Mouse (Mus musculus): ENCODE data around the gene Tmem132d. TPM values are rescaled to one million over a fixed set of nuclear protein-coding genes. Genes with fewer than 3 reads are reported as not detected.

The Tmem132d gene
- polyA plus RNA-seq, 1 experiment from 2014 or later, result not detected

- ATAC-seq (replicated peaks; ENCODE audit: low FRiP score), result no peak
- no peaks in the 10 kb centered on the region for H3K36me3 ChIP-seq (ENCODE audit: control insufficient read depth, insufficient read depth, low read length)
- 72% methylated on average over 4 of the region's 4 CpGs for WGBS
- H3K9me3 ChIP-seq (ENCODE audit: control insufficient read depth, low read length), result peaks cover 4% of the 10 kb centered on the region; the same call in 1 of the 2 replicates
- H3K4me2 ChIP-seq, result no peak overlapping the region
- no peak overlapping the region for H3K27ac ChIP-seq (ENCODE audit: low read depth, low read length)
- H3K27me3 ChIP-seq (replicated peaks; ENCODE audit: control insufficient read depth, insufficient read depth, low read length), result no peaks in the 10 kb centered on the region
- no peak overlapping the region for H3K9ac ChIP-seq (ENCODE audit: low read depth, low read length)
- no peak for DNase-seq (ENCODE audit: low spot score)
- no peak overlapping the region for H3K4me3 ChIP-seq (ENCODE audit: low read depth, low read length)
- no peaks in the 10 kb centered on the region for H3K4me1 ChIP-seq (replicated peaks; ENCODE audit: control insufficient read depth, insufficient read depth, low read length)
Measured at GRCm38 (mm10) chr5:128424636-128425035, 8.2 kb downstream of the Tmem132d start.

- no peak overlapping the region for H3K9ac ChIP-seq (ENCODE audit: low read depth, low read length)
- H3K9me3 ChIP-seq (ENCODE audit: control insufficient read depth, low read length), result peaks cover 4% of the 10 kb centered on the region; the same call in 1 of the 2 replicates
- ATAC-seq (replicated peaks; ENCODE audit: low FRiP score) (no peak), DNase-seq (ENCODE audit: low spot score) (no peak)
- no peaks in the 10 kb centered on the region for H3K4me1 ChIP-seq (replicated peaks; ENCODE audit: control insufficient read depth, insufficient read depth, low read length)
- no peaks in the 10 kb centered on the region for H3K27me3 ChIP-seq (replicated peaks; ENCODE audit: control insufficient read depth, insufficient read depth, low read length)
- H3K27ac ChIP-seq (ENCODE audit: low read depth, low read length), result no peak overlapping the region
- WGBS, result 59% methylated on average over 2 of the region's 2 CpGs
- H3K4me3 ChIP-seq (ENCODE audit: low read depth, low read length), result no peak overlapping the region
- no peaks in the 10 kb centered on the region for H3K36me3 ChIP-seq (ENCODE audit: control insufficient read depth, insufficient read depth, low read length)
- no peak overlapping the region for H3K4me2 ChIP-seq
Measured at GRCm38 (mm10) chr5:128424213-128424612, 8.7 kb downstream of the Tmem132d start.

GRCm38 (mm10) chr5:128422090-128422489, 10.8 kb downstream of the Tmem132d start:
- Histone ChIP-seq H3K36me3 (ENCODE audit: control insufficient read depth, insufficient read depth, low read length) (no peaks in the 10 kb centered on the region), H3K27me3 (replicated peaks; ENCODE audit: control insufficient read depth, insufficient read depth, low read length) (no peaks in the 10 kb centered on the region), H3K4me2 (no peak overlapping the region), H3K27ac (ENCODE audit: low read depth, low read length) (no peak overlapping the region), H3K9me3 (ENCODE audit: control insufficient read depth, low read length) (peaks cover 4% of the 10 kb centered on the region; the same call in 1 of the 2 replicates), H3K9ac (ENCODE audit: low read depth, low read length) (no peak overlapping the region), H3K4me3 (ENCODE audit: low read depth, low read length) (no peak overlapping the region), H3K4me1 (replicated peaks; ENCODE audit: control insufficient read depth, insufficient read depth, low read length) (no peaks in the 10 kb centered on the region)
- 84% methylated on average over 2 of the region's 2 CpGs for WGBS
- no peak for ATAC-seq (replicated peaks; ENCODE audit: low FRiP score)
- no peak for DNase-seq (ENCODE audit: low spot score)

- DNase-seq (ENCODE audit: low spot score) (no peak), ATAC-seq (replicated peaks; ENCODE audit: low FRiP score) (no peak)
- WGBS, result 70% methylated on average over 11 of the region's 11 CpGs
- no peaks in the 10 kb centered on the region for H3K36me3 ChIP-seq (ENCODE audit: control insufficient read depth, insufficient read depth, low read length)
- no peak overlapping the region for H3K4me3 ChIP-seq (ENCODE audit: low read depth, low read length)
- no peaks in the 10 kb centered on the region for H3K27me3 ChIP-seq (replicated peaks; ENCODE audit: control insufficient read depth, insufficient read depth, low read length)
- H3K27ac ChIP-seq (ENCODE audit: low read depth, low read length), result no peak overlapping the region
- no peak overlapping the region for H3K9ac ChIP-seq (ENCODE audit: low read depth, low read length)
- peaks cover 4% of the 10 kb centered on the region; the same call in 1 of the 2 replicates for H3K9me3 ChIP-seq (ENCODE audit: control insufficient read depth, low read length)
- no peaks in the 10 kb centered on the region for H3K4me1 ChIP-seq (replicated peaks; ENCODE audit: control insufficient read depth, insufficient read depth, low read length)
- H3K4me2 ChIP-seq, result no peak overlapping the region
Measured at GRCm38 (mm10) chr5:128418149-128418710, 14.6 kb downstream of the Tmem132d start.

GRCm38 (mm10) chr5:128414056-128414455, 18.8 kb downstream of the Tmem132d start:
- Histone ChIP-seq H3K27ac (ENCODE audit: low read depth, low read length) (no peak overlapping the region), H3K27me3 (replicated peaks; ENCODE audit: control insufficient read depth, insufficient read depth, low read length) (no peaks in the 10 kb centered on the region), H3K4me2 (no peak overlapping the region), H3K9me3 (ENCODE audit: control insufficient read depth, low read length) (no peaks in the 10 kb centered on the region), H3K9ac (ENCODE audit: low read depth, low read length) (no peak overlapping the region), H3K4me1 (replicated peaks; ENCODE audit: control insufficient read depth, insufficient read depth, low read length) (no peaks in the 10 kb centered on the region), H3K4me3 (ENCODE audit: low read depth, low read length) (no peak overlapping the region), H3K36me3 (ENCODE audit: control insufficient read depth, insufficient read depth, low read length) (no peaks in the 10 kb centered on the region)
- 60% methylated on average over 8 of the region's 8 CpGs for WGBS
- DNase-seq (ENCODE audit: low spot score), result no peak
- ATAC-seq (replicated peaks; ENCODE audit: low FRiP score), result no peak

GRCm38 (mm10) chr5:128412306-128412705, 20.6 kb downstream of the Tmem132d start:
- Histone ChIP-seq H3K27ac (ENCODE audit: low read depth, low read length) (no peak overlapping the region), H3K36me3 (ENCODE audit: control insufficient read depth, insufficient read depth, low read length) (no peaks in the 10 kb centered on the region), H3K4me2 (no peak overlapping the region), H3K4me1 (replicated peaks; ENCODE audit: control insufficient read depth, insufficient read depth, low read length) (no peaks in the 10 kb centered on the region), H3K27me3 (replicated peaks; ENCODE audit: control insufficient read depth, insufficient read depth, low read length) (no peaks in the 10 kb centered on the region), H3K9me3 (ENCODE audit: control insufficient read depth, low read length) (no peaks in the 10 kb centered on the region), H3K4me3 (ENCODE audit: low read depth, low read length) (no peak overlapping the region), H3K9ac (ENCODE audit: low read depth, low read length) (no peak overlapping the region)
- 60% methylated on average over 6 of the region's 6 CpGs for WGBS
- ATAC-seq (replicated peaks; ENCODE audit: low FRiP score) (no peak), DNase-seq (ENCODE audit: low spot score) (no peak)

- Histone ChIP-seq H3K27ac (ENCODE audit: low read depth, low read length) (no peak overlapping the region), H3K9me3 (ENCODE audit: control insufficient read depth, low read length) (peaks cover 4% of the 10 kb centered on the region), H3K4me1 (replicated peaks; ENCODE audit: control insufficient read depth, insufficient read depth, low read length) (no peaks in the 10 kb centered on the region), H3K9ac (ENCODE audit: low read depth, low read length) (no peak overlapping the region), H3K4me3 (ENCODE audit: low read depth, low read length) (no peak overlapping the region), H3K27me3 (replicated peaks; ENCODE audit: control insufficient read depth, insufficient read depth, low read length) (no peaks in the 10 kb centered on the region), H3K4me2 (no peak overlapping the region), H3K36me3 (ENCODE audit: control insufficient read depth, insufficient read depth, low read length) (no peaks in the 10 kb centered on the region)
- 75% methylated on average over 9 of the region's 9 CpGs for WGBS
- ATAC-seq (replicated peaks; ENCODE audit: low FRiP score) (no peak), DNase-seq (ENCODE audit: low spot score) (no peak)
Measured at GRCm38 (mm10) chr5:128407546-128407945, 25.3 kb downstream of the Tmem132d start.

- H3K36me3 ChIP-seq (ENCODE audit: control insufficient read depth, insufficient read depth, low read length), result no peaks in the 10 kb centered on the region
- no peak overlapping the region for H3K4me3 ChIP-seq (ENCODE audit: low read depth, low read length)
- ATAC-seq (replicated peaks; ENCODE audit: low FRiP score) (no peak), DNase-seq (ENCODE audit: low spot score) (no peak)
- peaks cover 6% of the 10 kb centered on the region for H3K9me3 ChIP-seq (ENCODE audit: control insufficient read depth, low read length)
- H3K9ac ChIP-seq (ENCODE audit: low read depth, low read length), result no peak overlapping the region
- 84% methylated on average over 8 of the region's 8 CpGs for WGBS
- no peak overlapping the region for H3K4me2 ChIP-seq
- H3K27ac ChIP-seq (ENCODE audit: low read depth, low read length), result no peak overlapping the region
- no peaks in the 10 kb centered on the region for H3K4me1 ChIP-seq (replicated peaks; ENCODE audit: control insufficient read depth, insufficient read depth, low read length)
- H3K27me3 ChIP-seq (replicated peaks; ENCODE audit: control insufficient read depth, insufficient read depth, low read length), result no peaks in the 10 kb centered on the region
Measured at GRCm38 (mm10) chr5:128405071-128405470, 27.8 kb downstream of the Tmem132d start.

GRCm38 (mm10) chr5:128404223-128404622, 28.7 kb downstream of the Tmem132d start:
- H3K9ac ChIP-seq (ENCODE audit: low read depth, low read length), result no peak overlapping the region
- 82% methylated on average over 3 of the region's 3 CpGs for WGBS
- no peaks in the 10 kb centered on the region for H3K27me3 ChIP-seq (replicated peaks; ENCODE audit: control insufficient read depth, insufficient read depth, low read length)
- peaks cover 6% of the 10 kb centered on the region for H3K9me3 ChIP-seq (ENCODE audit: control insufficient read depth, low read length)
- H3K36me3 ChIP-seq (ENCODE audit: control insufficient read depth, insufficient read depth, low read length), result no peaks in the 10 kb centered on the region
- ATAC-seq (replicated peaks; ENCODE audit: low FRiP score), result no peak
- H3K4me3 ChIP-seq (ENCODE audit: low read depth, low read length), result no peak overlapping the region
- no peak overlapping the region for H3K27ac ChIP-seq (ENCODE audit: low read depth, low read length)
- no peak for DNase-seq (ENCODE audit: low spot score)
- H3K4me1 ChIP-seq (replicated peaks; ENCODE audit: control insufficient read depth, insufficient read depth, low read length), result no peaks in the 10 kb centered on the region
- H3K4me2 ChIP-seq, result no peak overlapping the region
